ENCODE assay signal across 8 mouse cellular contexts in genomic region chr10:69213986-69214385, GRCm38 (mm10). TPM values are rescaled to one million over a fixed set of nuclear protein-coding genes. Genes with fewer than 3 reads are reported as not detected.
DNase-seq lines count a peak whose midpoint lies in the region; ATAC-seq and TF ChIP-seq lines count a peak whose summit lies in the region.

No protein-coding gene starts in this region.

- H3K9ac ChIP-seq in embryonic facial prominence, embryonic 15.5 days = peak overlapping the region; percentile 94
- H3K9ac ChIP-seq in hindbrain, postnatal 0 days (replicated peaks; ENCODE audit: low read length) = peak overlapping the region; percentile 92; the same call in 1 of the 2 replicates

- no peak for TF ChIP-seq POLR2A in thymus, adult 2 months (IDR thresholded peaks at IDR 0.05; ENCODE audit: control insufficient read depth, extremely low read depth, insufficient read depth, low read length, poor library complexity)

- ATAC-seq in embryonic facial prominence, embryonic 15.5 days (ENCODE audit: insufficient number of reproducible peaks, low FRiP score, low TSS enrichment, low read depth) = no peak
- ATAC-seq in hindbrain, postnatal 0 days = no peak

- no peaks in the 10 kb centered on the region for H3K9me3 ChIP-seq in embryonic facial prominence, embryonic 15.5 days (replicated peaks)
- no peaks in the 10 kb centered on the region for H3K9me3 ChIP-seq in hindbrain, postnatal 0 days (ENCODE audit: low read length)

- H3K36me3 ChIP-seq in embryonic facial prominence, embryonic 15.5 days = peaks cover 26% of the 10 kb centered on the region
- H3K36me3 ChIP-seq in hindbrain, postnatal 0 days (ENCODE audit: insufficient read depth, low read length) = no peaks in the 10 kb centered on the region
- no peaks in the 10 kb centered on the region for H3K36me3 ChIP-seq in thymus, adult 2 months (ENCODE audit: control insufficient read depth, insufficient read depth, low read length)

- intact Hi-C loops in gastrocnemius, adult 2 months (cut with DNase I) = loop anchor here (2.0 to 10.0 kb wide), 3 partner anchors 27 to 91 kb away; no protein-coding TSS in a partner anchor

- H3K27ac ChIP-seq in gastrocnemius, adult 2 months = peak overlapping the region; percentile 100
- H3K27ac ChIP-seq in embryonic facial prominence, embryonic 15.5 days (replicated peaks) = peak overlapping the region; percentile 98
- H3K27ac ChIP-seq in hindbrain, postnatal 0 days = peak overlapping the region; percentile 95; the same call in 1 of the 2 replicates
- H3K27ac ChIP-seq in thymus, adult 2 months (ENCODE audit: control insufficient read depth, insufficient read depth, low read length) = no peak overlapping the region

- WGBS in embryonic facial prominence, embryonic 15.5 days = 14% methylated on average over 5 of the region's 5 CpGs
- 30% methylated on average over 5 of the region's 5 CpGs for WGBS in hindbrain, postnatal 0 days
- WGBS in thymus, adult 2 months = 73% methylated on average over 5 of the region's 5 CpGs

- TF ChIP-seq CTCF in gastrocnemius, adult 2 months (IDR thresholded peaks at IDR 0.05) = no peak
- no peak for TF ChIP-seq CTCF in hindbrain, postnatal 0 days (IDR thresholded peaks at IDR 0.05; ENCODE audit: low read depth)
- no peak for TF ChIP-seq CTCF in thymus, adult 2 months (IDR thresholded peaks at IDR 0.05; ENCODE audit: borderline replicate concordance, control insufficient read depth, extremely low read depth, insufficient read depth, low read length, poor library complexity)

- H3K27me3 ChIP-seq in embryonic facial prominence, embryonic 15.5 days = no peaks in the 10 kb centered on the region
- H3K27me3 ChIP-seq in hindbrain, postnatal 0 days (ENCODE audit: insufficient read depth, low read length) = no peaks in the 10 kb centered on the region
- peaks cover 9% of the 10 kb centered on the region; the same call in 1 of the 2 replicates for H3K27me3 ChIP-seq in thymus, adult 2 months (ENCODE audit: control insufficient read depth, insufficient read depth, low read length)

- H3K4me2 ChIP-seq in embryonic facial prominence, embryonic 15.5 days (replicated peaks) = peak overlapping the region; percentile 78
- peak overlapping the region; percentile 93 for H3K4me2 ChIP-seq in hindbrain, postnatal 0 days (ENCODE audit: low read depth, low read length)

- peak; percentile 23 for DNase-seq in gastrocnemius, adult 2 months
- DNase-seq in gastrocnemius, adult 18-20 months (ENCODE audit: low spot score) = no peak
- no peak for DNase-seq in hindbrain, postnatal 0 days (ENCODE audit: low spot score)
- peak; percentile 49 for DNase-seq in lung, postnatal 36 days
- no peak for DNase-seq in ovary, postnatal 36 days (ENCODE audit: low spot score)
- DNase-seq in thymus, adult 2 months = no peak
- DNase-seq in right cerebral cortex, postnatal 14 days = no peak

- peaks cover 17% of the 10 kb centered on the region; the same call in 1 of the 2 replicates for H3K4me1 ChIP-seq in embryonic facial prominence, embryonic 15.5 days
- peaks cover 14% of the 10 kb centered on the region for H3K4me1 ChIP-seq in hindbrain, postnatal 0 days (ENCODE audit: insufficient read depth, low read length)
- peaks cover 2% of the 10 kb centered on the region; the same call in 1 of the 2 replicates for H3K4me1 ChIP-seq in thymus, adult 2 months (replicated peaks; ENCODE audit: control insufficient read depth, insufficient read depth, low read length)

- H3K4me3 ChIP-seq in gastrocnemius, adult 2 months = peak overlapping the region; percentile 92
- H3K4me3 ChIP-seq in embryonic facial prominence, embryonic 15.5 days (replicated peaks) = peak overlapping the region; percentile 83
- peak overlapping the region; percentile 85 for H3K4me3 ChIP-seq in hindbrain, postnatal 0 days (ENCODE audit: low read length)
- H3K4me3 ChIP-seq in thymus, adult 2 months (ENCODE audit: control insufficient read depth, insufficient read depth, low read length) = no peak overlapping the region

RNA-seq across cellular contexts. Expression of gene A930033H14Rik, which starts 1.1 kb away (rescaled TPM):
- 1 to 10 TPM; 3.4 to 5.1 TPM for total RNA-seq in gastrocnemius, adult 2 months (2021)
- 1 to 10 TPM; 4.4 to 4.8 TPM for total RNA-seq in gastrocnemius, adult 18-20 months (2021)
- polyA plus RNA-seq in embryonic facial prominence, embryonic 15.5 days (2015; fragmentation: Nextera tagmentation; extraction: Ambion mirVana) = 3.0 and 3.2 TPM in 2 replicates
- total RNA-seq in hindbrain, postnatal 0 days (2014; rRNA removed) = 0.47 and 0.61 TPM in 2 replicates
- 1.4 TPM in 2 replicates for polyA plus RNA-seq in hindbrain, postnatal 0 days (2015; fragmentation: Nextera tagmentation; extraction: Ambion mirVana)
- polyA plus RNA-seq in thymus, adult 2 months (2012; rRNA removed) = 0.28 and 0.34 TPM in 2 replicates

Comparison
In these comparisons a context has a peak if more than half of its experiments do, and no peak if none do; other contexts are left out.
1. DNase-seq: peak in gastrocnemius, adult 2 months (single experiment) and lung, postnatal 36 days (single experiment); none in gastrocnemius, adult 18-20 months (single experiment), hindbrain, postnatal 0 days (single experiment), ovary, postnatal 36 days (single experiment), thymus, adult 2 months (single experiment) and right cerebral cortex, postnatal 14 days (single experiment).